ENCODE assay signal across 27 mouse cellular contexts in the genomic region with DNA sequence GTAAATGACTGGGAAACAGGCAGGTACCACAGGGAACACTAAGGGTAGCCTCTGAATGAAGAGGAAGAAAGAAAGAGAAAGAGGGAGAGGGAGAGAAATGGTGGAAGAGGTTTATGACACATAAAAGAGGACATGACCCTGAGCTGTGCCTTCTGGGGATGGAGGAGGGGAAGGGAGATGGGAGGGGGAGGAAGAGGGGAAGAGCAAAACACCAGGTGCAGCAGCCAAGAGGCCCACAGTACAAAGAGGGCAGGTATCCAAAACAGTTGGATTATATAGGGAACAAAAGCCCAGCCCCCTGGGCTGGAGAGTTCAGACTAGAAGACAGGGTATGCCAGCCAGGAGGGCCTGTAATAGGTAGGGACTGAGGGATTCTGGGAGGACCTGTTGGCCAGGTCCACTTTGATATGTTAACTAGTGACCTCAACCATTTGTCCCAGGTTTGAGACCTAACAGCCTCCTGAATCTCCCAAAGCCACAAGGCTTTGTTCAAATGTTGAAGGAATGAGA.
A peak's percentile ranks its signal among the peaks of the same experiment; 100 is the strongest.
DNase-seq lines count a peak whose midpoint lies in the region; TF ChIP-seq lines count a peak whose summit lies in the region.
"Had no signal": no experiment of that assay in that cellular context is flagged by ENCODE, and none has a peak within 500 bp of the region (broad histone marks: within the 10 kb centered on the region; RNA-seq: fewer than 3 reads in every experiment).

No protein-coding gene starts in this region.

- TF ChIP-seq CTCF in ES-Bruce4 (IDR thresholded peaks at IDR 0.05; ENCODE audit: low read depth, low read length): no peak
- TF ChIP-seq CTCF in kidney, adult 2 months (conservative IDR thresholded peaks at IDR 0.05; ENCODE audit: insufficient read depth, insufficient read length, low read depth, low read length): no peak

- H3K36me3 ChIP-seq in ES-Bruce4 (ENCODE audit: control insufficient read depth, insufficient read depth, low read length, poor library complexity, severe bottlenecking): no peaks in the 10 kb centered on the region
- H3K36me3 ChIP-seq in kidney, adult 2 months (ENCODE audit: control insufficient read depth, insufficient read depth, low read length): no peaks in the 10 kb centered on the region
- H3K36me3 ChIP-seq: embryonic facial prominence, embryonic 13.5 days; forebrain, embryonic 12.5 days; heart, embryonic 15.5 days; hindbrain, embryonic 12.5 days; intestine, embryonic 15.5 days; limb, embryonic 13.5 days had no signal

- DNase-seq in ZHBTc4 (ENCODE audit: low read depth, low spot score): peak; percentile 25
- DNase-seq in thymus, postnatal 0 days (ENCODE audit: low spot score): peak; percentile 72
- DNase-seq in thymus, postnatal 4 days: peak; percentile 59
- DNase-seq in kidney, adult 2 months: no peak
- DNase-seq in adrenal gland, postnatal 10 days: no peak
- DNase-seq: adrenal gland, postnatal 25 days; cerebellum, adult 11-12 months; cerebellum, adult 9-11 months; embryo, embryonic 11 days; forebrain, postnatal 0 days; kidney, adult 9 months; kidney, postnatal 10 days; layer of hippocampus, adult 9-11 months; liver, postnatal 0 days; midbrain, embryonic 14.5 days; retina, postnatal 1 day; right cerebral cortex, postnatal 14 days had no signal

- H3K4me1 ChIP-seq in ES-Bruce4 (ENCODE audit: control insufficient read depth, insufficient read depth, low read length): peaks cover 19% of the 10 kb centered on the region
- H3K4me1 ChIP-seq in kidney, adult 2 months (ENCODE audit: control insufficient read depth, insufficient read depth, low read length): no peaks in the 10 kb centered on the region

- no peak overlapping the region for H3K9ac ChIP-seq in ES-Bruce4 (ENCODE audit: low read depth, poor library complexity, severe bottlenecking)
- H3K9ac ChIP-seq: embryonic facial prominence, embryonic 13.5 days; forebrain, embryonic 12.5 days; forebrain, postnatal 0 days; heart, embryonic 15.5 days; hindbrain, embryonic 12.5 days; intestine, embryonic 15.5 days; limb, embryonic 13.5 days; liver, postnatal 0 days had no signal

- no peak overlapping the region for H3K4me3 ChIP-seq in ES-Bruce4 (ENCODE audit: low read depth, low read length)
- no peak overlapping the region for H3K4me3 ChIP-seq in kidney, adult 2 months (ENCODE audit: insufficient read depth, low read depth, low read length)
- H3K4me3 ChIP-seq: embryonic facial prominence, embryonic 13.5 days; forebrain, embryonic 12.5 days; heart, embryonic 15.5 days; hindbrain, embryonic 12.5 days; intestine, embryonic 15.5 days; limb, embryonic 13.5 days had no signal

- H3K9me3 ChIP-seq in ES-Bruce4 (replicated peaks; ENCODE audit: control insufficient read depth, insufficient read depth, low read length, poor library complexity, severe bottlenecking): no peaks in the 10 kb centered on the region
- H3K9me3 ChIP-seq: embryonic facial prominence, embryonic 13.5 days; forebrain, embryonic 12.5 days; heart, embryonic 15.5 days; hindbrain, embryonic 12.5 days; intestine, embryonic 15.5 days; limb, embryonic 13.5 days had no signal

- TF ChIP-seq POLR2A in ES-Bruce4 (IDR thresholded peaks at IDR 0.05; ENCODE audit: insufficient read depth, low read length): peak; percentile 22
- TF ChIP-seq POLR2A in kidney, adult 2 months (IDR thresholded peaks at IDR 0.05; ENCODE audit: low read depth, low read length): no peak

- peak overlapping the region; percentile 96 for H3K27ac ChIP-seq in ES-Bruce4 (ENCODE audit: insufficient read depth, low read length)
- H3K27ac ChIP-seq in kidney, adult 2 months (ENCODE audit: insufficient read depth, low read depth, low read length): no peak overlapping the region
- H3K27ac ChIP-seq: forebrain, embryonic 12.5 days; hindbrain, embryonic 12.5 days; hindbrain, postnatal 0 days; intestine, embryonic 15.5 days; limb, embryonic 13.5 days had no signal

- no peaks in the 10 kb centered on the region for H3K27me3 ChIP-seq in ES-Bruce4 (ENCODE audit: control insufficient read depth, insufficient read depth, low read length, poor library complexity, severe bottlenecking)
- H3K27me3 ChIP-seq in kidney, adult 2 months (replicated peaks; ENCODE audit: control insufficient read depth, insufficient read depth, low read length): no peaks in the 10 kb centered on the region
- H3K27me3 ChIP-seq: CH12.LX; embryonic facial prominence, embryonic 13.5 days; forebrain, embryonic 12.5 days; heart, embryonic 15.5 days; intestine, embryonic 15.5 days; limb, embryonic 13.5 days; Patski had no signal

- TF ChIP-seq EP300 in ES-Bruce4 (IDR thresholded peaks at IDR 0.05; ENCODE audit: insufficient read depth, low read depth, low read length): peak; percentile 99

Comparison
In these comparisons a context has a peak if more than half of its experiments do, and no peak if none do; other contexts are left out.
1. DNase-seq: peak in ZHBTc4 (single experiment), thymus, postnatal 0 days (single experiment) and thymus, postnatal 4 days (single experiment); none in kidney, adult 2 months (single experiment) and adrenal gland, postnatal 10 days (single experiment).